Mouse (Mus musculus) cerebellum, adult 2 months (tissue): ENCODE results near the gene Ccdc173.

Experiments used
- CTCF ChIP-seq: fragments of 200-500 bp; IDR thresholded peaks from 2 replicates; pipeline ENCODE4 v1.5.1; 2011; ENCODE audit warnings: low read depth, mild to moderate bottlenecking, control low read depth, low read length, moderate library complexity, borderline replicate concordance; ENCODE audit not compliant: insufficient read depth
- POLR2A ChIP-seq: fragments of 200-500 bp; IDR thresholded peaks from 2 replicates; pipeline ENCODE4 v1.6.1; 2011; ENCODE audit warnings: low read length, control low read depth, borderline replicate concordance; ENCODE audit not compliant: insufficient read depth

- no peak for TF ChIP-seq POLR2A
- peak; percentile 69; the same call in 1 of the 2 replicates for TF ChIP-seq CTCF
Measured at GRCm38 (mm10) chr2:69802911-69803312, 13.5 kb upstream of the Ccdc173 start.
